Mouse (Mus musculus): Measurements from ENCODE around the gene Kcnj14.

The Kcnj14 gene

GRCm38 (mm10) chr7:45824598-45824997, at the start of gene Kcnj14:
Gene Kcnj14, minus strand, starts transcription at chr7:45824782.
- DNase-seq (ENCODE audit: low read depth): no peak

- DNase-seq (ENCODE audit: low read depth): peak; percentile 74
Observed at GRCm38 (mm10) chr7:45873061-45873947, 48.7 kb upstream of the Kcnj14 start.

GRCm38 (mm10) chr7:45872624-45873023, 48.0 kb upstream of the Kcnj14 start, which contains the start of gene Kdelr1:
Gene Kdelr1, plus strand, starts transcription at chr7:45872772.
- DNase-seq (ENCODE audit: low read depth): peak; percentile 94

- peak; percentile 50 for DNase-seq (ENCODE audit: low read depth)
Observed at GRCm38 (mm10) chr7:45870282-45871058, 45.9 kb upstream of the Kcnj14 start.

GRCm38 (mm10) chr7:45869787-45870186, 45.2 kb upstream of the Kcnj14 start:
- peak; percentile 42 for DNase-seq (ENCODE audit: low read depth)

GRCm38 (mm10) chr7:45869107-45869670, 44.6 kb upstream of the Kcnj14 start:
- DNase-seq (ENCODE audit: low read depth): no peak

GRCm38 (mm10) chr7:45867871-45868270, 43.3 kb upstream of the Kcnj14 start:
- no peak for DNase-seq (ENCODE audit: low read depth)

GRCm38 (mm10) chr7:45865925-45866910, 41.6 kb upstream of the Kcnj14 start:
- peak; percentile 92 for DNase-seq (ENCODE audit: low read depth)

GRCm38 (mm10) chr7:45864435-45864834, 39.9 kb upstream of the Kcnj14 start:
- no peak for DNase-seq (ENCODE audit: low read depth)

GRCm38 (mm10) chr7:45862804-45863203, 38.2 kb upstream of the Kcnj14 start:
- DNase-seq (ENCODE audit: low read depth): no peak

- no peak for DNase-seq (ENCODE audit: low read depth)
Observed at GRCm38 (mm10) chr7:45859008-45859407, 34.4 kb upstream of the Kcnj14 start.

GRCm38 (mm10) chr7:45856950-45857901, 32.6 kb upstream of the Kcnj14 start:
- DNase-seq (ENCODE audit: low read depth): peak; percentile 41

- no peak for DNase-seq (ENCODE audit: low read depth)
Observed at GRCm38 (mm10) chr7:45853089-45853488, 28.5 kb upstream of the Kcnj14 start.

- DNase-seq (ENCODE audit: low read depth): no peak
Observed at GRCm38 (mm10) chr7:45850661-45851060, 26.1 kb upstream of the Kcnj14 start.

GRCm38 (mm10) chr7:45848447-45849027, 24.0 kb upstream of the Kcnj14 start:
- no peak for DNase-seq (ENCODE audit: low read depth)

GRCm38 (mm10) chr7:45842950-45843744, 18.6 kb upstream of the Kcnj14 start:
- DNase-seq (ENCODE audit: low read depth): no peak

GRCm38 (mm10) chr7:45833924-45834323, 9.3 kb upstream of the Kcnj14 start:
- no peak for DNase-seq (ENCODE audit: low read depth)

- peak; percentile 33 for DNase-seq (ENCODE audit: low read depth)
Observed at GRCm38 (mm10) chr7:45833148-45833790, 8.7 kb upstream of the Kcnj14 start.
